Mouse (Mus musculus): ENCODE measurements at regions not wholly inside any gene's neighbourhood (a gene's known extent, or its start where the extent isn't known, plus 50 kb on each side); places are given as distances from the start of the nearest gene placed in this dataset.

GRCm38 (mm10) chr2:171326909-171327308 lies 595.3 kb downstream of the Dok5 start:
- ATAC-seq (ENCODE audit: insufficient number of reproducible peaks, insufficient read depth, low FRiP score, low read depth) = no peak
- H3K36me3 ChIP-seq (ENCODE audit: control insufficient read depth, insufficient read depth, low read length) = no peaks in the 10 kb centered on the region
- no peaks in the 10 kb centered on the region; a peak in 1 of 4 replicates for H3K4me1 ChIP-seq (ENCODE audit: control insufficient read depth in 2 of 2, insufficient read depth in 2 of 2, low read length in 2 of 2)
- H3K9me3 ChIP-seq (ENCODE audit: control insufficient read depth, low read length) = no peaks in the 10 kb centered on the region
- H3K4me3 ChIP-seq (ENCODE audit: control insufficient read depth in 1 of 2, insufficient read depth in 1 of 2, low read depth in 1 of 2, low read length in 2 of 2) = no peak overlapping the region
- no peak overlapping the region for H3K27ac ChIP-seq (replicated peaks in 1 of 2; ENCODE audit: control insufficient read depth in 1 of 2, insufficient read depth in 1 of 2, low read depth in 2 of 2, low read length in 2 of 2)
- H3K27me3 ChIP-seq (ENCODE audit: control insufficient read depth, insufficient read depth, low read length) = no peaks in the 10 kb centered on the region
- no peak overlapping the region for H3K4me2 ChIP-seq (ENCODE audit: low read length)
- WGBS = 62% methylated on average over 3 of the region's 3 CpGs
- no peak overlapping the region for H3K9ac ChIP-seq (ENCODE audit: low read length)

- no peak overlapping the region for H3K4me3 ChIP-seq (ENCODE audit: control insufficient read depth in 1 of 2, insufficient read depth in 1 of 2, low read depth in 1 of 2, low read length in 2 of 2)
- no peak for ATAC-seq (ENCODE audit: insufficient number of reproducible peaks, insufficient read depth, low FRiP score, low read depth)
- no peak overlapping the region for H3K9ac ChIP-seq (ENCODE audit: low read length)
- no peaks in the 10 kb centered on the region for H3K36me3 ChIP-seq (ENCODE audit: control insufficient read depth, insufficient read depth, low read length)
- no peaks in the 10 kb centered on the region for H3K27me3 ChIP-seq (ENCODE audit: control insufficient read depth, insufficient read depth, low read length)
- H3K4me1 ChIP-seq (ENCODE audit: control insufficient read depth in 2 of 2, insufficient read depth in 2 of 2, low read length in 2 of 2) = no peaks in the 10 kb centered on the region
- H3K27ac ChIP-seq (replicated peaks in 1 of 2; ENCODE audit: control insufficient read depth in 1 of 2, insufficient read depth in 1 of 2, low read depth in 2 of 2, low read length in 2 of 2) = no peak overlapping the region
- H3K4me2 ChIP-seq (ENCODE audit: low read length) = no peak overlapping the region
- 64% methylated on average over 4 of the region's 4 CpGs for WGBS
- no peaks in the 10 kb centered on the region for H3K9me3 ChIP-seq (ENCODE audit: control insufficient read depth, low read length)
Measured at GRCm38 (mm10) chr2:171308486-171308885, 576.9 kb downstream of the Dok5 start.

GRCm38 (mm10) chr2:171306000-171306399 lies 574.4 kb downstream of the Dok5 start:
- ATAC-seq (ENCODE audit: insufficient number of reproducible peaks, insufficient read depth, low FRiP score, low read depth) = no peak
- Histone ChIP-seq H3K27me3 (ENCODE audit: control insufficient read depth, insufficient read depth, low read length) (no peaks in the 10 kb centered on the region), H3K9ac (ENCODE audit: low read length) (no peak overlapping the region), H3K4me3 (ENCODE audit: control insufficient read depth in 1 of 2, insufficient read depth in 1 of 2, low read depth in 1 of 2, low read length in 2 of 2) (no peak overlapping the region), H3K4me2 (ENCODE audit: low read length) (no peak overlapping the region), H3K27ac (replicated peaks in 1 of 2; ENCODE audit: control insufficient read depth in 1 of 2, insufficient read depth in 1 of 2, low read depth in 2 of 2, low read length in 2 of 2) (no peak overlapping the region), H3K9me3 (ENCODE audit: control insufficient read depth, low read length) (no peaks in the 10 kb centered on the region), H3K4me1 (ENCODE audit: control insufficient read depth in 2 of 2, insufficient read depth in 2 of 2, low read length in 2 of 2) (no peaks in the 10 kb centered on the region), H3K36me3 (ENCODE audit: control insufficient read depth, insufficient read depth, low read length) (no peaks in the 10 kb centered on the region)
- WGBS = 47% methylated on average over 12 of the region's 12 CpGs

GRCm38 (mm10) chr2:171298519-171298918 lies 566.9 kb downstream of the Dok5 start:
- Histone ChIP-seq H3K4me3 (ENCODE audit: control insufficient read depth in 1 of 2, insufficient read depth in 1 of 2, low read depth in 1 of 2, low read length in 2 of 2) (no peak overlapping the region), H3K27ac (replicated peaks in 1 of 2; ENCODE audit: control insufficient read depth in 1 of 2, insufficient read depth in 1 of 2, low read depth in 2 of 2, low read length in 2 of 2) (no peak overlapping the region), H3K4me2 (ENCODE audit: low read length) (no peak overlapping the region), H3K9me3 (ENCODE audit: control insufficient read depth, low read length) (no peaks in the 10 kb centered on the region), H3K4me1 (ENCODE audit: control insufficient read depth in 2 of 2, insufficient read depth in 2 of 2, low read length in 2 of 2) (no peaks in the 10 kb centered on the region), H3K36me3 (ENCODE audit: control insufficient read depth, insufficient read depth, low read length) (no peaks in the 10 kb centered on the region), H3K27me3 (ENCODE audit: control insufficient read depth, insufficient read depth, low read length) (no peaks in the 10 kb centered on the region), H3K9ac (ENCODE audit: low read length) (no peak overlapping the region)
- 70% methylated on average over 5 of the region's 5 CpGs for WGBS
- no peak for ATAC-seq (ENCODE audit: insufficient number of reproducible peaks, insufficient read depth, low FRiP score, low read depth)

- no peak for ATAC-seq (ENCODE audit: insufficient number of reproducible peaks, insufficient read depth, low FRiP score, low read depth)
- Histone ChIP-seq H3K4me2 (ENCODE audit: low read length) (no peak overlapping the region), H3K9ac (ENCODE audit: low read length) (no peak overlapping the region), H3K27ac (replicated peaks in 1 of 2; ENCODE audit: control insufficient read depth in 1 of 2, insufficient read depth in 1 of 2, low read depth in 2 of 2, low read length in 2 of 2) (no peak overlapping the region), H3K4me3 (ENCODE audit: control insufficient read depth in 1 of 2, insufficient read depth in 1 of 2, low read depth in 1 of 2, low read length in 2 of 2) (no peak overlapping the region), H3K9me3 (ENCODE audit: control insufficient read depth, low read length) (no peaks in the 10 kb centered on the region), H3K27me3 (ENCODE audit: control insufficient read depth, insufficient read depth, low read length) (no peaks in the 10 kb centered on the region), H3K4me1 (ENCODE audit: control insufficient read depth in 2 of 2, insufficient read depth in 2 of 2, low read length in 2 of 2) (no peaks in the 10 kb centered on the region), H3K36me3 (ENCODE audit: control insufficient read depth, insufficient read depth, low read length) (no peaks in the 10 kb centered on the region)
- 85% methylated on average over 5 of the region's 5 CpGs for WGBS
Measured at GRCm38 (mm10) chr2:171295603-171296002, 564.0 kb downstream of the Dok5 start.

- no peak for ATAC-seq (ENCODE audit: insufficient number of reproducible peaks, insufficient read depth, low FRiP score, low read depth)
- H3K27me3 ChIP-seq (ENCODE audit: control insufficient read depth, insufficient read depth, low read length) = no peaks in the 10 kb centered on the region
- no peak overlapping the region for H3K4me3 ChIP-seq (ENCODE audit: control insufficient read depth in 1 of 2, insufficient read depth in 1 of 2, low read depth in 1 of 2, low read length in 2 of 2)
- no peaks in the 10 kb centered on the region for H3K36me3 ChIP-seq (ENCODE audit: control insufficient read depth, insufficient read depth, low read length)
- no peaks in the 10 kb centered on the region for H3K9me3 ChIP-seq (ENCODE audit: control insufficient read depth, low read length)
- no peak overlapping the region for H3K9ac ChIP-seq (ENCODE audit: low read length)
- H3K4me1 ChIP-seq (ENCODE audit: control insufficient read depth in 2 of 2, insufficient read depth in 2 of 2, low read length in 2 of 2) = no peaks in the 10 kb centered on the region
- H3K27ac ChIP-seq (replicated peaks in 1 of 2; ENCODE audit: control insufficient read depth in 1 of 2, insufficient read depth in 1 of 2, low read depth in 2 of 2, low read length in 2 of 2) = no peak overlapping the region
- H3K4me2 ChIP-seq (ENCODE audit: low read length) = no peak overlapping the region
Measured at GRCm38 (mm10) chr2:171292579-171292978, 561.0 kb downstream of the Dok5 start.

GRCm38 (mm10) chr2:171285719-171286394 lies 554.2 kb downstream of the Dok5 start:
- 48% methylated on average over 6 of the region's 6 CpGs for WGBS
- H3K4me1 ChIP-seq (ENCODE audit: control insufficient read depth in 2 of 2, insufficient read depth in 2 of 2, low read length in 2 of 2) = no peaks in the 10 kb centered on the region; a peak in 1 of 4 replicates
- no peaks in the 10 kb centered on the region for H3K27me3 ChIP-seq (ENCODE audit: control insufficient read depth, insufficient read depth, low read length)
- H3K4me3 ChIP-seq (ENCODE audit: control insufficient read depth in 1 of 2, insufficient read depth in 1 of 2, low read depth in 1 of 2, low read length in 2 of 2) = no peak overlapping the region
- ATAC-seq (ENCODE audit: insufficient number of reproducible peaks, insufficient read depth, low FRiP score, low read depth) = no peak
- no peak overlapping the region for H3K27ac ChIP-seq (replicated peaks in 1 of 2; ENCODE audit: control insufficient read depth in 1 of 2, insufficient read depth in 1 of 2, low read depth in 2 of 2, low read length in 2 of 2)
- H3K36me3 ChIP-seq (ENCODE audit: control insufficient read depth, insufficient read depth, low read length) = no peaks in the 10 kb centered on the region
- H3K9ac ChIP-seq (ENCODE audit: low read length) = no peak overlapping the region
- H3K4me2 ChIP-seq (ENCODE audit: low read length) = no peak overlapping the region
- H3K9me3 ChIP-seq (ENCODE audit: control insufficient read depth, low read length) = peaks cover 11% of the 10 kb centered on the region

- no peaks in the 10 kb centered on the region for H3K36me3 ChIP-seq (ENCODE audit: control insufficient read depth, insufficient read depth, low read length)
- peak; percentile 59 for ATAC-seq (ENCODE audit: insufficient number of reproducible peaks, insufficient read depth, low FRiP score, low read depth)
Measured at GRCm38 (mm10) chr2:171280132-171280531, 548.5 kb downstream of the Dok5 start.

More at GRCm38 (mm10) chr2:171280132-171280531, 548.5 kb downstream of the Dok5 start:
- Histone ChIP-seq H3K9ac (ENCODE audit: low read length) (no peak overlapping the region), H3K4me1 (ENCODE audit: control insufficient read depth in 2 of 2, insufficient read depth in 2 of 2, low read length in 2 of 2) (peaks cover 0 to 4% of the 10 kb centered on the region in 2 experiments; a peak in 2 of 4 replicates), H3K9me3 (ENCODE audit: control insufficient read depth, low read length) (peaks cover 11% of the 10 kb centered on the region), H3K4me3 (ENCODE audit: control insufficient read depth in 1 of 2, insufficient read depth in 1 of 2, low read depth in 1 of 2, low read length in 2 of 2) (no peak overlapping the region), H3K4me2 (ENCODE audit: low read length) (no peak overlapping the region), H3K27me3 (ENCODE audit: control insufficient read depth, insufficient read depth, low read length) (no peaks in the 10 kb centered on the region), H3K27ac (replicated peaks in 1 of 2; ENCODE audit: control insufficient read depth in 1 of 2, insufficient read depth in 1 of 2, low read depth in 2 of 2, low read length in 2 of 2) (no peak overlapping the region)
- 46% methylated on average over 3 of the region's 3 CpGs for WGBS

Measured in heart, embryonic 14.5 days (tissue).